Mouse (Mus musculus) limb, embryonic 14.5 days (tissue): ENCODE measurements around the gene Dync1h1. TPM values are rescaled to one million over a fixed set of nuclear protein-coding genes. Genes with fewer than 3 reads are reported as not detected.

Experiments used
- ATAC-seq: fragments of 200-750 bp; cut with Nextera tagmentation; 2 replicates; pipeline ENCODE4 v1.8.0; 2017; ENCODE audit warnings: low read depth, moderate number of reproducible peaks, moderate TSS enrichment; ENCODE audit not compliant: low FRiP score
- DNase-seq: peaks from one replicate; pipeline ENCODE4 v3.0.0-alpha.2; 2015; ENCODE audit warnings: low spot score
- H3K27ac ChIP-seq: fragments of 300-500 bp; sonication (generic); replicated peaks from 2 replicates; pipeline ENCODE4 v1.5.1; 2014; ENCODE audit warnings: low read depth, mild to moderate bottlenecking, low read length, moderate library complexity, mixed read lengths
- H3K27me3 ChIP-seq: fragments of 300-500 bp; sonication (generic); 2 replicates; pipeline ENCODE4 v1.6.1; 2014; ENCODE audit warnings: low read length, mixed read lengths; ENCODE audit not compliant: control insufficient read depth, insufficient read depth
- H3K36me3 ChIP-seq: fragments of 300-500 bp; sonication (generic); 2 replicates; pipeline ENCODE4 v1.6.1; 2014; ENCODE audit warnings: mild to moderate bottlenecking, low read length, moderate library complexity, mixed read lengths; ENCODE audit not compliant: control insufficient read depth, insufficient read depth
- H3K4me1 ChIP-seq: fragments of 300-500 bp; sonication (generic); 2 replicates; pipeline ENCODE4 v1.6.1; 2014; ENCODE audit warnings: antibody characterized with exemption, low read length, mixed read lengths; ENCODE audit not compliant: control insufficient read depth, insufficient read depth
- H3K4me2 ChIP-seq: fragments of 300-500 bp; sonication (generic); replicated peaks from 2 replicates; pipeline ENCODE4 v1.6.1; 2014; ENCODE audit warnings: low read depth, mild to moderate bottlenecking, low read length, moderate library complexity; ENCODE audit not compliant: severe bottlenecking
- H3K4me3 ChIP-seq: fragments of 300-500 bp; sonication (generic); replicated peaks from 2 replicates; pipeline ENCODE4 v1.5.1; 2014; ENCODE audit warnings: low read length
- H3K9ac ChIP-seq: fragments of 300-500 bp; sonication (generic); 2 replicates; pipeline ENCODE4 v1.6.1; 2014; ENCODE audit warnings: mild to moderate bottlenecking, low read depth, low read length, moderate library complexity; ENCODE audit not compliant: severe bottlenecking
- H3K9me3 ChIP-seq: fragments of 300-500 bp; sonication (generic); 2 replicates; pipeline ENCODE4 v1.6.1; 2016; ENCODE audit warnings: low read length; ENCODE audit not compliant: control insufficient read depth
- POLR2A ChIP-seq: fragments of 200-500 bp; IDR thresholded peaks from 2 replicates; pipeline ENCODE4 v1.8.0; 2012; ENCODE audit warnings: inconsistent platforms, mild to moderate bottlenecking, moderate library complexity, borderline replicate concordance; ENCODE audit not compliant: insufficient read depth, insufficient read length; ENCODE audit errors: extremely low read depth
- WGBS: fragments of 180-500 bp; shearing (Covaris S2); extraction: QIAGEN DNeasy Blood & Tissue Kit; methylation state at CpG from one replicate; pipeline ENCODE4 v1.1.7; 2014; 5-methylcytosine and 5-hydroxymethylcytosine counted together
- polyA plus RNA-seq, 2 experiments: library from polyadenylated mRNA; depleted of rRNA in 1 of 2; stranded (reverse) in 1 of 2; unstranded in 1 of 2; fragments of >200 nt; fragmentation: Nextera tagmentation in 1 of 2; extraction: Ambion mirVana in 1 of 2; gene quantifications; 2 replicates each; pipeline versions ENCODE4 v1.2.1 to v1.2.3; 2012 to 2014

Gene Dync1h1
- polyA plus RNA-seq, 2 experiments: 69.2 to 183 TPM

DNA sequence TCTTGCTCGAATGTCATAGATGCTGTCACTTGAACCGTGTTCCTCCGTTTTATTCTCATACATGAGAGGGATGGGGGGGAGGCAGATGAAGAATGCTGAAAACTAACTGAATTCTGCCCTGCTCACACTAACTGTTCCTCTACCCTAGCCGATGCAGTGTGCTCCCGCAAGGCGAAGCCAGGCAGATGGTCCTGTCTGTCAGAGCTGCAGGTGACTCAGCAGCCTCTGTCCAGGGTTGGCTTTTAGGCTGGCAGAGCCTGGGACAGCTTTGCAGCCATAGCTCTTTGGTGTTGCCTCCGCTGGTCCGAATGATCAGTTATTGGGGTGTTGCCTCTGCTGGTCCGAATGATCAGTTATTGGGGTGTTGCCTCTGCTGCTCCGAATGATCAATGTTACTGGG lies 30.2 kb upstream of the Dync1h1 start:
- H3K27ac ChIP-seq: no peak overlapping the region
- no peak overlapping the region for H3K4me3 ChIP-seq
- no peak overlapping the region for H3K9ac ChIP-seq
- peaks cover 79% of the 10 kb centered on the region for H3K36me3 ChIP-seq
- no peak overlapping the region for H3K4me2 ChIP-seq
- no peak for DNase-seq
- no peak for ATAC-seq
- H3K27me3 ChIP-seq: no peaks in the 10 kb centered on the region
- H3K9me3 ChIP-seq: no peaks in the 10 kb centered on the region
- H3K4me1 ChIP-seq: no peaks in the 10 kb centered on the region
- WGBS: 91% methylated on average over 10 of the region's 10 CpGs
- TF ChIP-seq POLR2A: no peak

DNA sequence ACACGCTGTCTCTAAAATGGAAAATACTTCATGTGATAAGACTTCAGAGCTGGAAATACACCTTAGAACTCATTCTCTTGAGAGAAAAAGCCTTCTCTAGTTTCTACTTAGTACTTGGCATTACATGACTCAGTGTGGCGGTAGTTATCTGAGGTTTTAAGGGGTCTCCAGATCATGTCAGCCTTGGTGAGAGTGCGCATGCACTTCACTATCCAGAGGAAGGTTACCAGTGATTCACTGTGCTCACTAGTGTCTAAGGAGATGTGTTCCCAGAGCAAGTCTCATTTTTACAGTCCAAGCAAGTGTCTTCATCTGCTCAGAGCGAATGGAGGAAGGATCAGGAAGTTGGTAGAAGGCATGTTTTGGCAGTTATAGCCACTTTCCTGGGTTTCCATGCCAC lies 28.9 kb upstream of the Dync1h1 start:
- Histone ChIP-seq H3K4me3 (no peak overlapping the region), H3K27me3 (no peaks in the 10 kb centered on the region), H3K4me1 (no peaks in the 10 kb centered on the region), H3K36me3 (peaks cover 77% of the 10 kb centered on the region), H3K9me3 (no peaks in the 10 kb centered on the region), H3K9ac (no peak overlapping the region), H3K27ac (no peak overlapping the region), H3K4me2 (no peak overlapping the region)
- WGBS: 96% methylated on average over 4 of the region's 4 CpGs
- ATAC-seq: no peak
- no peak for TF ChIP-seq POLR2A
- DNase-seq: no peak

DNA sequence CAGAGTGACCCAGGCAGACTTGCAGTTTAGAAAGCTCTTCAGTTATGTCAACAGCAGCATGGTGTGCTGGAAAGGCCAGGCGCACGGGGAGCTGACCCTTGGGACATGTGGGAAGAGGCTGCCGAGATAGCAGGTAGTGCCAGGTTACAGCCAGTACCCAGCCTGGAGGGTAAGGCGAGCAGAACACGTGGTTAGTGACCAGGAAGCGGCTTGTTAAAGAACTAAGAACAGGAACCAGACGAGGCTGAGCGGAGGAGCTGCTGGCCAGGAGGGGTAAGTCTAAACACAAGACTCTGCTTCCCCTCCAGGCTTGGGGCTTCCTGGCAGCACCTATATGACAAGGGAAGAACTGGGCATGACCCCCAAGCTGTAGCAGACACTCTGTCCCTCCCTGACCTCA lies 27.6 kb upstream of the Dync1h1 start:
- 78% methylated on average over 8 of the region's 8 CpGs for WGBS
- no peak for ATAC-seq
- Histone ChIP-seq H3K9me3 (no peaks in the 10 kb centered on the region), H3K4me1 (no peaks in the 10 kb centered on the region), H3K27ac (no peak overlapping the region), H3K4me2 (no peak overlapping the region), H3K4me3 (no peak overlapping the region), H3K36me3 (peaks cover 72% of the 10 kb centered on the region), H3K27me3 (no peaks in the 10 kb centered on the region), H3K9ac (no peak overlapping the region)
- TF ChIP-seq POLR2A: no peak
- no peak for DNase-seq

DNA sequence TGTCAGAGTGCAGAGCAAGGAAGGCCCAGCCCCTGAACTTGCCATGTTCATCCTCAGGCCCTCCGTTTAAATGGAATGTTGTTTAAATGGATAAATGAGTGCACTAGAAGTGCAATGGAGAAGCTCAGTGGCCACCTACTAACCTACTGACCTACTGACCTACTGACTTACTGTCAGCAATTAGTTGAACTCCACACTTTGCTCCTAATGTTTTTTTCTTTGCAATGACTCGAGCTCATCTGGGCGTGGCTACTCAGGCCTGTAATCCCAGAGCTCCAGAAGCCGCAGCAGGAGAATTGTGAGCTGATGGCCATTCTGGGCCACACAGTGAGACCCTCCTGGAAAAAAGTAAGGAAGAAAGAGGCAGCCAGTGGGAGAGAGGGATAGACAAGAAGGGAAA lies 25.3 kb upstream of the Dync1h1 start:
- no peak for ATAC-seq
- Histone ChIP-seq H3K9me3 (no peaks in the 10 kb centered on the region), H3K4me1 (no peaks in the 10 kb centered on the region), H3K4me3 (no peak overlapping the region), H3K36me3 (peaks cover 68% of the 10 kb centered on the region), H3K9ac (no peak overlapping the region), H3K4me2 (no peak overlapping the region), H3K27me3 (no peaks in the 10 kb centered on the region), H3K27ac (no peak overlapping the region)
- WGBS: 59% methylated on average over 4 of the region's 4 CpGs
- no peak for DNase-seq
- TF ChIP-seq POLR2A: no peak

DNA sequence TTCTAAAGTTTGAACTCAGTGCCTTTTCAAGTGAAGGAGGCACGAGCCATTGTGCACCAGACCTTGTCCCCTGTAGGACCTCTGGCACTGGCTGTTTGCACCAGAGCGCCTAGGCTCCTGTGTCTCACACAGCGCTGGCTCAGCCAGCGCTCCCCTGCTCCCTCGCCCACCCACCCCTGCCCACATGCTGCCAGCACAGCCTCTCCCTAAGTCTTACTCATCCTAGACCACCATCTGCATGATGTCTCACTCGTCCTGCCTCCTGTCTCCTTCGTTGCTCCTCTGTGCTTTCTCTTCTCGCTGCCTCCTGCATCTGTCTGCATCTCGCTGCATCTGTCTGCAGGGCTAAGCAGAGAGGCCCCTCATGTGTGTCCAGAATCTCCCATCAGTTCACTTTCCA lies 22.9 kb upstream of the Dync1h1 start:
- no peak for TF ChIP-seq POLR2A
- H3K4me2 ChIP-seq: no peak overlapping the region
- H3K4me1 ChIP-seq: no peaks in the 10 kb centered on the region
- no peak overlapping the region for H3K27ac ChIP-seq
- H3K36me3 ChIP-seq: peaks cover 54% of the 10 kb centered on the region
- no peaks in the 10 kb centered on the region for H3K27me3 ChIP-seq
- H3K4me3 ChIP-seq: no peak overlapping the region
- no peaks in the 10 kb centered on the region for H3K9me3 ChIP-seq
- H3K9ac ChIP-seq: no peak overlapping the region
- ATAC-seq: no peak
- WGBS: 86% methylated on average over 9 of the region's 9 CpGs
- DNase-seq: no peak

DNA sequence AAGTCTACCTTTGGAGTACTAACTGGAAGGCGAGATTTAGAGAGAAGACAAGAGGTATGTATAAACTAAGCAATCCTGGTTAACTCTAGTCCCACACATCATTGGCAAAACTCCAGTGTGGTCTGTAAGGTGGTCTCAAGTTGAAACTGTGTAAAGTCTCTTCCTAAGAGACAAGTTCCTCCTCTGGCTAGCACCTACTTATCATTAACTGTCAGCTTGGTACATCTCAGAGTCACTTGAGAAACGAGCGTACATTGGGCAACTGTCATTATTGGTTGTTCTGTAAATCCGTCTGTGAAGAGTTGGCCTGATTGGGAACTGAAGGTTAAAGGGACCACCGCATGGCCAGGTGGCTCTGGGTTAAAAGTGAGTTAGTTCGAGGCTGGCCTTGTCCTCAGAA lies 12.6 kb upstream of the Dync1h1 start:
- ATAC-seq (no peak), DNase-seq (no peak)
- TF ChIP-seq POLR2A: no peak
- Histone ChIP-seq H3K4me1 (peaks cover 9% of the 10 kb centered on the region; the same call in 1 of the 2 replicates), H3K9ac (no peak overlapping the region), H3K36me3 (no peaks in the 10 kb centered on the region; the same call in 1 of the 2 replicates), H3K4me3 (no peak overlapping the region), H3K9me3 (no peaks in the 10 kb centered on the region), H3K4me2 (no peak overlapping the region), H3K27ac (no peak overlapping the region), H3K27me3 (no peaks in the 10 kb centered on the region)
- 77% methylated on average over 6 of the region's 6 CpGs for WGBS
